Mouse (Mus musculus): ENCODE results near the gene Got2.

- no peak for TF ChIP-seq CTCF (IDR thresholded peaks at IDR 0.05; ENCODE audit: low read depth)
- no peak for TF ChIP-seq EP300 (IDR thresholded peaks at IDR 0.05; ENCODE audit: low read depth)
Measured at GRCm38 (mm10) chr8:95848734-95849464, 39.4 kb downstream of the Got2 start.
